Mouse (Mus musculus) midbrain, embryonic 13.5 days (tissue): ENCODE results near the gene Grb10. TPM values are rescaled to one million over a fixed set of nuclear protein-coding genes. Genes with fewer than 3 reads are reported as not detected.
A peak's percentile ranks its signal among the peaks of the same experiment; 100 is the strongest.

Experiments used
- ATAC-seq: fragments of 200-750 bp; cut with Nextera tagmentation; 2 replicates; pipeline ENCODE4 v1.8.0; 2017; ENCODE audit warnings: mild to moderate bottlenecking, moderate TSS enrichment, moderate library complexity
- H3K27ac ChIP-seq: fragments of 300-500 bp; sonication (generic); 2 replicates; pipeline ENCODE4 v1.5.1; 2015; ENCODE audit warnings: inconsistent platforms, mild to moderate bottlenecking, moderate library complexity
- H3K27me3 ChIP-seq: fragments of 300-500 bp; sonication (generic); 2 replicates; pipeline ENCODE4 v1.6.1; 2015; ENCODE audit warnings: mild to moderate bottlenecking, inconsistent platforms
- H3K36me3 ChIP-seq: fragments of 300-500 bp; sonication (generic); 2 replicates; pipeline ENCODE4 v1.6.1; 2015; ENCODE audit warnings: mild to moderate bottlenecking, inconsistent platforms
- H3K4me1 ChIP-seq: fragments of 300-500 bp; sonication (generic); replicated peaks from 2 replicates; pipeline ENCODE4 v1.6.1; 2015; ENCODE audit warnings: inconsistent platforms
- H3K4me2 ChIP-seq: fragments of 300-500 bp; sonication (generic); replicated peaks from 2 replicates; pipeline ENCODE4 v1.6.1; 2015; ENCODE audit warnings: moderate library complexity, mild to moderate bottlenecking, inconsistent platforms
- H3K4me3 ChIP-seq: fragments of 300-500 bp; sonication (generic); replicated peaks from 2 replicates; pipeline ENCODE4 v1.5.1; 2015; ENCODE audit warnings: mild to moderate bottlenecking, inconsistent platforms
- H3K9ac ChIP-seq: fragments of 300-500 bp; sonication (generic); replicated peaks from 2 replicates; pipeline ENCODE4 v1.6.1; 2015; ENCODE audit warnings: mild to moderate bottlenecking, inconsistent platforms
- H3K9me3 ChIP-seq: fragments of 300-500 bp; sonication (generic); 2 replicates; pipeline ENCODE4 v1.6.1; 2016; ENCODE audit warnings: mild to moderate bottlenecking, inconsistent platforms
- WGBS: fragments of 180-500 bp; shearing (Covaris S2); methylation state at CpG from one replicate; pipeline ENCODE4 v1.1.7; 2015; 5-methylcytosine and 5-hydroxymethylcytosine counted together
- polyA plus RNA-seq: library from polyadenylated mRNA; unstranded; fragments of >200 nt; fragmentation: Nextera tagmentation; extraction: Ambion mirVana; gene quantifications from 2 replicates; pipeline ENCODE4 v1.2.1, GENCODE M21; 2015

Gene Grb10
- polyA plus RNA-seq, 1 experiment from 2014 or later: 149 TPM

- H3K36me3 ChIP-seq: no peaks in the 10 kb centered on the region
- no peaks in the 10 kb centered on the region for H3K27me3 ChIP-seq
- no peak overlapping the region for H3K27ac ChIP-seq
- H3K9me3 ChIP-seq: no peaks in the 10 kb centered on the region
- H3K4me1 ChIP-seq: no peaks in the 10 kb centered on the region
- no peak overlapping the region for H3K4me3 ChIP-seq
- ATAC-seq: no peak
- 93% methylated on average over 2 of the region's 2 CpGs for WGBS
- H3K9ac ChIP-seq: no peak overlapping the region
- H3K4me2 ChIP-seq: no peak overlapping the region
Measured at GRCm38 (mm10) chr11:11922106-11922505, 116.4 kb downstream of the Grb10 start.

GRCm38 (mm10) chr11:11907703-11908413 lies 130.6 kb downstream of the Grb10 start:
- Histone ChIP-seq H3K27ac (no peak overlapping the region), H3K36me3 (no peaks in the 10 kb centered on the region), H3K4me2 (no peak overlapping the region), H3K27me3 (no peaks in the 10 kb centered on the region), H3K9me3 (no peaks in the 10 kb centered on the region), H3K9ac (no peak overlapping the region), H3K4me1 (no peaks in the 10 kb centered on the region), H3K4me3 (no peak overlapping the region)
- WGBS: 71% methylated on average over 7 of the region's 7 CpGs
- no peak for ATAC-seq

GRCm38 (mm10) chr11:11905518-11905917 lies 133.0 kb downstream of the Grb10 start:
- Histone ChIP-seq H3K27ac (no peak overlapping the region), H3K36me3 (no peaks in the 10 kb centered on the region), H3K4me3 (no peak overlapping the region), H3K9ac (no peak overlapping the region), H3K4me2 (no peak overlapping the region), H3K4me1 (no peaks in the 10 kb centered on the region), H3K27me3 (no peaks in the 10 kb centered on the region), H3K9me3 (no peaks in the 10 kb centered on the region)
- no peak for ATAC-seq

GRCm38 (mm10) chr11:11904995-11905394 lies 133.5 kb downstream of the Grb10 start:
- WGBS: 67% methylated on average over 5 of the region's 5 CpGs
- Histone ChIP-seq H3K9ac (no peak overlapping the region), H3K4me3 (no peak overlapping the region), H3K27me3 (no peaks in the 10 kb centered on the region), H3K4me2 (no peak overlapping the region), H3K36me3 (no peaks in the 10 kb centered on the region), H3K27ac (no peak overlapping the region), H3K9me3 (no peaks in the 10 kb centered on the region), H3K4me1 (no peaks in the 10 kb centered on the region)
- no peak for ATAC-seq

GRCm38 (mm10) chr11:11901509-11901908 lies 137.0 kb downstream of the Grb10 start:
- no peak overlapping the region for H3K27ac ChIP-seq
- no peaks in the 10 kb centered on the region for H3K27me3 ChIP-seq
- H3K4me1 ChIP-seq: no peaks in the 10 kb centered on the region
- ATAC-seq: no peak
- no peak overlapping the region for H3K9ac ChIP-seq
- H3K4me2 ChIP-seq: no peak overlapping the region
- H3K36me3 ChIP-seq: no peaks in the 10 kb centered on the region
- H3K4me3 ChIP-seq: no peak overlapping the region
- no peaks in the 10 kb centered on the region for H3K9me3 ChIP-seq
- WGBS: 84% methylated on average over 5 of the region's 5 CpGs

- no peak overlapping the region for H3K9ac ChIP-seq
- no peak overlapping the region for H3K4me2 ChIP-seq
- no peaks in the 10 kb centered on the region for H3K27me3 ChIP-seq
- H3K4me3 ChIP-seq: no peak overlapping the region
- H3K9me3 ChIP-seq: no peaks in the 10 kb centered on the region
- WGBS: 88% methylated on average over 3 of the region's 3 CpGs
- no peaks in the 10 kb centered on the region for H3K36me3 ChIP-seq
- no peak overlapping the region for H3K27ac ChIP-seq
- H3K4me1 ChIP-seq: no peaks in the 10 kb centered on the region
- no peak for ATAC-seq
Measured at GRCm38 (mm10) chr11:11898496-11898895, 140.0 kb downstream of the Grb10 start.

- Histone ChIP-seq H3K4me2 (no peak within 1 kb of the TSS), H3K27ac (no peak within 1 kb of the TSS), H3K9ac (no peak within 1 kb of the TSS), H3K9me3 (no peaks in the 10 kb centered on the region), H3K27me3 (no peaks in the 10 kb centered on the region), H3K36me3 (no peaks in the 10 kb centered on the region), H3K4me3 (no peak within 1 kb of the TSS), H3K4me1 (no peaks in the 10 kb centered on the region)
- ATAC-seq: no peak
- 81% methylated on average over 12 of the region's 12 CpGs for WGBS
Measured at GRCm38 (mm10) chr11:11897645-11898357, 140.7 kb downstream of the Grb10 start, which contains the start of gene Ddc. TSS of gene Ddc (minus strand) at chr11:11898144.

GRCm38 (mm10) chr11:11895479-11895878 lies 143.0 kb downstream of the Grb10 start:
- H3K27me3 ChIP-seq: no peaks in the 10 kb centered on the region
- H3K27ac ChIP-seq: no peak overlapping the region
- H3K4me1 ChIP-seq: peaks cover under 1% of the 10 kb centered on the region
- no peaks in the 10 kb centered on the region for H3K9me3 ChIP-seq
- H3K4me3 ChIP-seq: no peak overlapping the region
- WGBS: 95% methylated on average over 2 of the region's 2 CpGs
- no peak for ATAC-seq
- H3K36me3 ChIP-seq: no peaks in the 10 kb centered on the region
- H3K4me2 ChIP-seq: no peak overlapping the region
- H3K9ac ChIP-seq: no peak overlapping the region

GRCm38 (mm10) chr11:11893769-11894168 lies 144.7 kb downstream of the Grb10 start:
- peaks cover 6% of the 10 kb centered on the region for H3K4me1 ChIP-seq
- no peak overlapping the region for H3K4me2 ChIP-seq
- no peak overlapping the region for H3K9ac ChIP-seq
- H3K36me3 ChIP-seq: no peaks in the 10 kb centered on the region
- 81% methylated on average over 1 of the region's 1 CpGs for whole genome bisulfite sequencing
- H3K27me3 ChIP-seq: no peaks in the 10 kb centered on the region
- H3K9me3 ChIP-seq: no peaks in the 10 kb centered on the region
- no peak for ATAC-seq
- no peak overlapping the region for H3K4me3 ChIP-seq
- H3K27ac ChIP-seq: no peak overlapping the region

GRCm38 (mm10) chr11:11892993-11893602 lies 145.4 kb downstream of the Grb10 start:
- WGBS: 52% methylated on average over 10 of the region's 10 CpGs
- H3K27me3 ChIP-seq: no peaks in the 10 kb centered on the region
- H3K9ac ChIP-seq: no peak overlapping the region
- H3K27ac ChIP-seq: no peak overlapping the region
- ATAC-seq: no peak
- H3K9me3 ChIP-seq: no peaks in the 10 kb centered on the region
- H3K4me1 ChIP-seq: peaks cover 6% of the 10 kb centered on the region
- H3K36me3 ChIP-seq: no peaks in the 10 kb centered on the region
- no peak overlapping the region for H3K4me2 ChIP-seq
- H3K4me3 ChIP-seq: no peak overlapping the region

GRCm38 (mm10) chr11:11891832-11892231 lies 146.7 kb downstream of the Grb10 start:
- Histone ChIP-seq H3K4me1 (peaks cover 6% of the 10 kb centered on the region), H3K36me3 (no peaks in the 10 kb centered on the region), H3K27me3 (no peaks in the 10 kb centered on the region), H3K27ac (no peak overlapping the region), H3K4me2 (no peak overlapping the region), H3K9ac (no peak overlapping the region), H3K4me3 (no peak overlapping the region), H3K9me3 (no peaks in the 10 kb centered on the region)
- no peak for ATAC-seq

- 0 out of 2 replicates have a peak overlapping the region, but pooled peaks have one; percentile 10 for H3K9ac ChIP-seq
- H3K9me3 ChIP-seq: no peaks in the 10 kb centered on the region
- peak; percentile 48 for ATAC-seq
- no peaks in the 10 kb centered on the region for H3K36me3 ChIP-seq
- H3K4me1 ChIP-seq: peaks cover 17% of the 10 kb centered on the region
- WGBS: 46% methylated on average over 10 of the region's 10 CpGs
- 0 out of 2 replicates have a peak overlapping the region, but pooled peaks have one; percentile 1 for H3K4me3 ChIP-seq
- H3K27ac ChIP-seq: peak overlapping the region; percentile 60; the same call in 1 of the 2 replicates
- H3K4me2 ChIP-seq: no peak overlapping the region
- H3K27me3 ChIP-seq: no peaks in the 10 kb centered on the region
Measured at GRCm38 (mm10) chr11:11890139-11890741, 148.2 kb downstream of the Grb10 start.
